Mouse (Mus musculus): ENCODE data around the gene Plekhm1. TPM values are rescaled to one million over a fixed set of nuclear protein-coding genes. Genes with fewer than 3 reads are reported as not detected.
"Not testable (repeated sequence)": the region's sequence is repeated elsewhere in the genome, so short reads cannot be mapped to it uniquely, and the experiment has no call there.

The Plekhm1 gene
- polyA plus RNA-seq, 1 experiment from 2014 or later: 6.7 TPM

- H3K36me3 ChIP-seq: no peaks in the 10 kb centered on the region
- no peak overlapping the region for H3K27ac ChIP-seq
- H3K4me1 ChIP-seq: peaks cover 24% of the 10 kb centered on the region
- DNase-seq (ENCODE audit: low spot score): no peak
- H3K27me3 ChIP-seq (ENCODE audit: insufficient read depth, poor library complexity, severe bottlenecking): peaks cover 49% of the 10 kb centered on the region
- no peak overlapping the region for H3K4me3 ChIP-seq
- H3K9me3 ChIP-seq: no peaks in the 10 kb centered on the region
- 64% methylated on average over 7 of the region's 7 CpGs for WGBS
Observed at GRCm38 (mm10) chr11:103330651-103331319, 81.7 kb downstream of the Plekhm1 start.

- DNase-seq (ENCODE audit: low spot score): no peak
- Histone ChIP-seq H3K36me3 (no peaks in the 10 kb centered on the region), H3K9me3 (no peaks in the 10 kb centered on the region), H3K4me1 (peaks cover 7% of the 10 kb centered on the region; the same call in 1 of the 2 replicates), H3K27me3 (ENCODE audit: insufficient read depth, poor library complexity, severe bottlenecking) (peaks cover 35% of the 10 kb centered on the region), H3K4me3 (no peak overlapping the region), H3K27ac (no peak overlapping the region)
- WGBS: 16% methylated on average over 5 of the region's 5 CpGs
Observed at GRCm38 (mm10) chr11:103326950-103327349, 85.5 kb downstream of the Plekhm1 start.

- Histone ChIP-seq H3K4me1 (peaks cover 5% of the 10 kb centered on the region; the same call in 1 of the 2 replicates), H3K4me3 (no peak overlapping the region), H3K27me3 (ENCODE audit: insufficient read depth, poor library complexity, severe bottlenecking) (peaks cover 30% of the 10 kb centered on the region), H3K9me3 (no peaks in the 10 kb centered on the region), H3K27ac (no peak overlapping the region), H3K36me3 (no peaks in the 10 kb centered on the region)
- DNase-seq (ENCODE audit: low spot score): peak; percentile 84
- WGBS: 12% methylated on average over 8 of the region's 8 CpGs
Observed at GRCm38 (mm10) chr11:103325172-103325571, 87.3 kb downstream of the Plekhm1 start.

- no peak for DNase-seq (ENCODE audit: low spot score)
- Histone ChIP-seq H3K4me1 (peaks cover 5% of the 10 kb centered on the region; the same call in 1 of the 2 replicates), H3K9me3 (no peaks in the 10 kb centered on the region), H3K27ac (no peak overlapping the region), H3K36me3 (no peaks in the 10 kb centered on the region), H3K27me3 (ENCODE audit: insufficient read depth, poor library complexity, severe bottlenecking) (peaks cover 26% of the 10 kb centered on the region), H3K4me3 (no peak overlapping the region)
- WGBS: 63% methylated on average over 13 of the region's 13 CpGs
Observed at GRCm38 (mm10) chr11:103324723-103325122, 87.8 kb downstream of the Plekhm1 start.

- not testable (repeated sequence) for H3K4me1 ChIP-seq; H3K27ac ChIP-seq; H3K9me3 ChIP-seq; H3K36me3 ChIP-seq; DNase-seq (ENCODE audit: low spot score); H3K4me3 ChIP-seq
- WGBS: 48% methylated on average over 3 of the region's 4 CpGs
- H3K27me3 ChIP-seq (ENCODE audit: insufficient read depth, poor library complexity, severe bottlenecking): peaks cover 30% of the 10 kb centered on the region
Observed at GRCm38 (mm10) chr11:103322832-103323231, 89.7 kb downstream of the Plekhm1 start.

- H3K4me3 ChIP-seq: no peak overlapping the region
- H3K36me3 ChIP-seq: no peaks in the 10 kb centered on the region
- WGBS: 70% methylated on average over 4 of the region's 4 CpGs
- no peaks in the 10 kb centered on the region for H3K9me3 ChIP-seq
- DNase-seq (ENCODE audit: low spot score): no peak
- peaks cover 5% of the 10 kb centered on the region; the same call in 1 of the 2 replicates for H3K4me1 ChIP-seq
- H3K27ac ChIP-seq: no peak overlapping the region
- peaks cover 38% of the 10 kb centered on the region for H3K27me3 ChIP-seq (ENCODE audit: insufficient read depth, poor library complexity, severe bottlenecking)
Observed at GRCm38 (mm10) chr11:103320646-103321045, 91.8 kb downstream of the Plekhm1 start.

- H3K36me3 ChIP-seq: no peaks in the 10 kb centered on the region
- WGBS: 81% methylated on average over 8 of the region's 8 CpGs
- peaks cover 35% of the 10 kb centered on the region for H3K27me3 ChIP-seq (ENCODE audit: insufficient read depth, poor library complexity, severe bottlenecking)
- no peak overlapping the region for H3K4me3 ChIP-seq
- H3K27ac ChIP-seq: no peak overlapping the region
- peaks cover 5% of the 10 kb centered on the region; the same call in 1 of the 2 replicates for H3K4me1 ChIP-seq
- DNase-seq (ENCODE audit: low spot score): no peak
- H3K9me3 ChIP-seq: no peaks in the 10 kb centered on the region
Observed at GRCm38 (mm10) chr11:103320196-103320595, 92.3 kb downstream of the Plekhm1 start.

- Histone ChIP-seq H3K27me3 (ENCODE audit: insufficient read depth, poor library complexity, severe bottlenecking) (peaks cover 16% of the 10 kb centered on the region; the same call in 1 of the 2 replicates), H3K9me3 (no peaks in the 10 kb centered on the region), H3K4me1 (peaks cover 2% of the 10 kb centered on the region; the same call in 1 of the 2 replicates), H3K36me3 (no peaks in the 10 kb centered on the region), H3K4me3 (no peak overlapping the region), H3K27ac (no peak overlapping the region)
- no peak for DNase-seq (ENCODE audit: low spot score)
- WGBS: 46% methylated on average over 1 of the region's 1 CpGs
Observed at GRCm38 (mm10) chr11:103318042-103318441, 94.4 kb downstream of the Plekhm1 start.

GRCm38 (mm10) chr11:103315379-103315778 lies 97.1 kb downstream of the Plekhm1 start:
- 77% methylated on average over 5 of the region's 5 CpGs for WGBS
- H3K9me3 ChIP-seq: no peaks in the 10 kb centered on the region

GRCm38 (mm10) chr11:103314736-103315374 lies 97.6 kb downstream of the Plekhm1 start:
- Histone ChIP-seq H3K36me3 (no peaks in the 10 kb centered on the region), H3K4me1 (peaks cover 18% of the 10 kb centered on the region), H3K27me3 (ENCODE audit: insufficient read depth, poor library complexity, severe bottlenecking) (0 out of 2 replicates have a peak, but pooled peaks cover 13% of the 10 kb centered on the region), H3K4me3 (no peak overlapping the region), H3K27ac (no peak overlapping the region), H3K9me3 (no peaks in the 10 kb centered on the region)
- no peak for DNase-seq (ENCODE audit: low spot score)
- WGBS: 63% methylated on average over 10 of the region's 10 CpGs

More at GRCm38 (mm10) chr11:103315379-103315778, 97.1 kb downstream of the Plekhm1 start:
- Histone ChIP-seq H3K27me3 (ENCODE audit: insufficient read depth, poor library complexity, severe bottlenecking) (0 out of 2 replicates have a peak, but pooled peaks cover 13% of the 10 kb centered on the region), H3K4me1 (peaks cover 18% of the 10 kb centered on the region), H3K27ac (no peak overlapping the region), H3K4me3 (no peak overlapping the region), H3K36me3 (no peaks in the 10 kb centered on the region)
- no peak for DNase-seq (ENCODE audit: low spot score)

Other genes starting within 250 kb of the Plekhm1 start
- 0.92 and 1.2 TPM in 2 replicates for gene Fmnl1, start 241.6 kb downstream of the Plekhm1 start, polyA plus RNA-seq (2016; fragmentation: Nextera tagmentation; extraction: Ambion mirVana)
- gene 1700023F06Rik, start 204.1 kb downstream of the Plekhm1 start, polyA plus RNA-seq (2016; fragmentation: Nextera tagmentation; extraction: Ambion mirVana): 0.35 TPM in 1 of 2 replicates, not detected in the other
- not detected in 2 replicates for gene Spata32, start 194.3 kb downstream of the Plekhm1 start, polyA plus RNA-seq (2016; fragmentation: Nextera tagmentation; extraction: Ambion mirVana)
- gene Map3k14, start 145.2 kb downstream of the Plekhm1 start, polyA plus RNA-seq (2016; fragmentation: Nextera tagmentation; extraction: Ambion mirVana): 1.7 and 2.1 TPM in 2 replicates
- gene Arhgap27, start 49.0 kb downstream of the Plekhm1 start, polyA plus RNA-seq (2016; fragmentation: Nextera tagmentation; extraction: Ambion mirVana): 5.7 and 6.0 TPM in 2 replicates
- gene Lrrc37a, start 91.9 kb upstream of the Plekhm1 start, polyA plus RNA-seq (2016; fragmentation: Nextera tagmentation; extraction: Ambion mirVana): not detected in 2 replicates
- not detected in 2 replicates for gene Gm884, start 208.5 kb upstream of the Plekhm1 start, polyA plus RNA-seq (2016; fragmentation: Nextera tagmentation; extraction: Ambion mirVana)
- gene Lyzl6, start 226.2 kb upstream of the Plekhm1 start, polyA plus RNA-seq (2016; fragmentation: Nextera tagmentation; extraction: Ambion mirVana): not detected in 2 replicates
- gene Rprml, start 236.9 kb upstream of the Plekhm1 start, polyA plus RNA-seq (2016; fragmentation: Nextera tagmentation; extraction: Ambion mirVana): 0.48 TPM in 1 of 2 replicates, not detected in the other